Mouse (Mus musculus): ENCODE measurements around the gene Wdr45.
A peak's percentile ranks its signal among the peaks of the same experiment; 100 is the strongest.

Gene Wdr45

GRCm38 (mm10) chrX:7764657-7765280 is 50.6 kb downstream of the Wdr45 start:
- no peak for DNase-seq (ENCODE audit: low spot score)

DNA sequence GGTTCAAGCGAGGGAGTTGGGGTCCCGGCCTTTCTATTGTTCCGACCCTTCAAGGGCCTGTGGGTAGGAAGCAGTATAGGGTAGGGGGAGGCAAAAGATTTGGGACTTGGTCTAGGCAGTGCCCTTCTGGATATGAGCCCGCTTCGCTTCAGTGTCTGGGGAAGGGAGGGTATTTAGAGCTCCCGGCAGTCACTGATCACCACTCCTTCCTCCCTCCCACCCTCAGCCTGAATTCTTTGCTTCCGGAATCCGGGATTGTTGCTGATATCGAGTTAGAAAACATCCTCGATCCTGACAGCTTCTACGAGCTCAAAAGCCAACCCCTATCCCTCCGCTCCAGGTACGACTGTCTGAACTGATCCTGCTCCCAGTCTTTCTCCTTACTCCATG is 51.1 kb downstream of the Wdr45 start:
- DNase-seq (ENCODE audit: low spot score), result no peak

- peak; percentile 46 for DNase-seq (ENCODE audit: low spot score)
Measured at GRCm38 (mm10) chrX:7765764-7766163, 51.6 kb downstream of the Wdr45 start.

DNA sequence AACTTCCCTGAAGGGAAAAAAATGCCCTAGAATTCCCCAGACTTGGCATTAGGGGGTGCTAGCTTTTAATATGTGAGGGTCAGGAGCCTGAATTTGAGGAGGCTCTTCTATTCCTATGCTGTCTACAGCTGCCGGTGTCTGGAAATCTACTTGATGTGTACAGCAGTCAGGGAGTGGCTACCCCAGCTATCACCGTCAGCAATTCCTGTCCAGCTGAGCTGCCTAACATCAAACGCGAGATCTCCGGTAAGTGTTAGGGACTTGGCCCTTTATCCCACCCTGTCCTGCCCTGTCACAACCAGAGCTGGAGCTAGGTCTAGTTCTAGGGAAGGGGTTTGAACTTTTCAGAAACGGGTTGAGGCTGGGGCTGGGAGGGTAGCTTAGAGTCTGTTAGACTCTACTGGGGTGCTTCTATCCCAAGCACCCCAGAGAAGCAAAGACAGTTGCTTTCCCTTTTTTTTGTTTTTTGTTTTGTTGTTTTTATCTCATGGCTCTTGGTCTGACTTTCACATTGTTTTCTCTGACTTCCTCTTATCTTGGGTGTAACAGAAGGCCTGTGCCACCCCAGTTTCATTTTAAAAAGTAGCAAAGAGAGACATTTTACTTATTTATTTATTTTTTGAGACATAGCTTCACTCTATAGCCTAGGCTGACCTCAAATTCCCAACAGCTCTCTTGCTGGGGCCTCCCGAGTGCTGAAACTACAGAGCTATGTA is 55.3 kb downstream of the Wdr45 start:
- no peak for DNase-seq (ENCODE audit: low spot score)

DNA sequence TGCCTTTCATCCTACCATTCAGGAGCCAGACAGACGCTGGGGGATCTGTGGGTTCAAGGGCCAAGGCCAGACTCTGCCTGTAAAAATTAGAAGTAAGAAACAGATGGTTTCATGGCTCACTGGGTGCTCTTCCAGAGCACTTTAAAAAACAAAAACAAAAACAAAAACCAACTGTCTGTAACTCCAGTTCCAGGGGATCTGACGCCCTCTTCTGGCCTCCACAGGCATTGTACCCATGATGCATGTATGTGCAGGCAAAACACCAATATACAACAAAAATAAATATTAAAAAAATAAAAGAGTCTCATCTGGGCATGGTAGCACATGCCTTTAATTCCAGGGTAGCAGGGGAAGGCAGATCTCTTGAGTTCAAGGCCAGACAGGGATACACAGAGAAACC is 58.6 kb downstream of the Wdr45 start:
- DNase-seq (ENCODE audit: low spot score), result no peak

DNA sequence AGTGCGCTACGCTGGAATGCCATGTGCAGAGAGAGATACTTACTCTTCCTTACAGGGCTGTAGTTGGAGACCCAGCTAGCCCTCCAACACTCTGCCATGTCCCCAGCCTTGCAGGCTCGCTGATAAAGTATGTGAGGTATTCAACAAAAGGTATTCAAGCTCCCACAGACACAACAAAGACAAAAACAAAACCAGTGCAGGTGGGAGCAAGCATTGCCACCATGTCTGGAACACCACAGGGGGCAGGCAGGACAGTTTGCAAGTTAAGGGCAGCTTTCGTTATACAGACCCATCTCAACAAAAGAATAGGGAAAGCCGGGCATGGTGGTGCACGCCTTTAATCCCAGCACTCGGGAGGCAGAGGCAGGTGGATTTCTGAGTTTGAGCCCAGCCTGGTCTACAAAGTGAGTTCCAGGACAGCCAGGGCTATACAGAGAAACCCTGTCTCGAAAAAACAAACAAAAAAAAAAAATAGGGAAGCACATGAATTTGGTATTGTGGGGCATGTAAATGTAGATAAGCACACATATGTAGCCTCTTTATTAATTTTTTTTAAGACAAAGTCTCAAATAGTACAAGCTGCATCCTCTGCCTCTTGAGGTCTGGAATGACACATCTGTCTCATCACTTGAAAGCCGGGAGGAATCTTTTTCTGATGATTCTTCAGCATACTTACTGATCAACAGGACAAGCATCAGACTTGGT is 61.5 kb downstream of the Wdr45 start:
- no peak for DNase-seq (ENCODE audit: low spot score)

- peak; percentile 38 for DNase-seq (ENCODE audit: low spot score)
Measured at GRCm38 (mm10) chrX:7776329-7777082, 62.4 kb downstream of the Wdr45 start.
